Mouse (Mus musculus): ENCODE results near the gene Rgcc.

DNA sequence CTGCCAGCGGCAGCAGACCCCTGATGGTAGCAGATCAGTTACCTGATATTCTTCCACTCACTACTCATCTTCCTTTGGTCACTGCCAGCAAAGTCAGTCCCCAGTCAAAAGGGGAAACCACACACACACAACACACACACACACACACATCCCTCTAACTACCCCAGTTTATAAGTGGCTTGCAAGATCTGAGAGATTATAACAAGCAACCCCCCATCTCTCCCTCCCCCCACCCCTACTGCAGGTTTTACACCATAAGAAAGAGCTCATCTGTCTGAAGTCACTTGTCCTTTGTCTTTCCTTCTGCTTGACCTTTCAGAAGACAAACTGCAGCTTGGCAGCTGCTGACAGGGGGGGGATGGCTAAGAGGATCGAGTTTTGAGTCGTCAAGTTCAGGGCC, 26.0 kb downstream of the Rgcc start:
- TF ChIP-seq CTCF (IDR thresholded peaks at IDR 0.05; ENCODE audit: low read depth), result no peak
- no peak for TF ChIP-seq EP300 (optimal IDR thresholded peaks at IDR 0.05)
